Mouse (Mus musculus) adipocyte (in vitro differentiated cells): ENCODE measurements around the gene Tpm1.

Source experiments
- DNase-seq: peaks from one replicate; pipeline ENCODE4 v3.0.0-alpha.2; 2016; ENCODE audit warnings: low spot score

The Tpm1 gene

DNA sequence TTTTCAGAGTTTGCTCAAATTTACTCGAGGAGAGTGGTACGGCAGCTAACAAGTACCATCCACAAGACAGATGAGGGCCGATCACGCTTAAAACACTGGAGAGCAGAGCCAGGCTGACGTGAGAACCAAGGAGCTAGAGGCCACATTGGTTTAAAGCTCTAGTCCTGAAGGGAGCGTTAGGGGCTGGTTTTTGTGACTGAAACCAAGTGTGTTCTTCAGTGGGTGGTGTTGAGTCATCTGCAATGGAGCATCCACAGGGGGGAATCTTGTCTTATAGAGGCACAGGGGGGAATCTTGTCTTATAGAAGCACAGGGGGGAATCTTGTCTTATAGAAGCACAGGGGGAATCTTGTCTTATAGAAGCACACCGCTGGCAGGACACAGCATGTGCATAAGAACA lies 22.3 kb downstream of the Tpm1 start:
- no peak for DNase-seq

DNA sequence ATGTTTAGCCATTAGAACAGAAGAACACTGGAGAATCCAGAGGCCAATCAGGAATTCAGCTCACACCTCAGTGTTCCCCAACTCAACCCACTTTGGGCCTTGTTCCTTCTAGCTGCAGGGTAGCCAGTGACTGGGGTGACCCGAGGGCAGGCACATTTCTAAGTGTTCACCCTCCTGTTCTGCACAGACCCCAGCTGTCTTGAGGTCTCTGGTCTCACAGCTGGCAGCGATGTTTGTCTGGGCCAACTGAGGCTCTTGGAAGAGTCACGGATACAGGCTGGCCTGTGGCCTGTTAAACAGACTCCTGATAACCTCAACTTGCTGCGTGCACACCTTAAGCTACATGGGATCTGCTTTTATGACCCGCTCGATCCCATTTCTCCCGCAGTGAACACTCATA lies 23.1 kb downstream of the Tpm1 start:
- no peak for DNase-seq

- DNase-seq = peak; percentile 33
Measured at GRCm38 (mm10) chr9:67024889-67025692, 24.1 kb downstream of the Tpm1 start.

- DNase-seq = no peak
Measured at GRCm38 (mm10) chr9:67023371-67023770, 25.8 kb downstream of the Tpm1 start.

DNA sequence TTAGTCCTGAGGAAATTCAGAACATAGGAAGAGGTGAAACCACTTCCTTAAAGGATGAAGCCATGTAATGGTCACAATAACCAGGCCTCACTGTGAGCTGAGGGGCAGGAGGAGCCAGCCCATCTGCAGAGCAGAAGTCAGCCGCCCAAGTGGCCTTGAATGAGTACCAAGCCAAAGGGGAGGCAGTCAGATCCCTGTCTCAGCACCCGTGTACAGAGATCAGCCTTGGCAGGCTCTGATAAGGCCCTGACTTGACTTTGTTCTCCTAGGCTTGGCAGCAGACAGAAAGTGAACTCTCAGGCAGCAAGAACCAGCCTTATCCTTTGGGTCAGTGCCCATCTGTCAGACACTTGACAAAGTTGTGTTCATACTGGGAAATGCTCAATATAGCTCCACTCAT lies 29.1 kb downstream of the Tpm1 start:
- DNase-seq = peak; percentile 46

DNA sequence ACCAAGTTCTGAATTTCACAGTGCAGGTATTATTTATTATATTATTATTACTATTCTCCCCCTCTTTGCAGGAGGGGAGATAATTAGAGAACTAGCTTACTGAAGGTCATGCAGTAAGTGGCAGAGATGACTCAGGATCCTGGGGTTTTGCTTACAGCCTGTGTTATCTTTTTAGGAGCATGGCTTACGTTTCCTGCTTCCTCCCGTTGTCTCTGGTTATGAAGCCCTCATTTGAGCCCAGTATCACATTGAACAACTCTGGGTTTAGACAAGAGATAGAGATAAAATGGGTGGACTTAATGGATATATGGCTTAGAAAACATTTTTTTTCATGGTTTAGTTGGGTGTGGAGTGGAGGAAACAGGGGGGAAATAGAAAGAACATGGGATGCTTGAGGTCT lies 35.7 kb downstream of the Tpm1 start:
- DNase-seq = no peak

GRCm38 (mm10) chr9:67012470-67012869 lies 36.7 kb downstream of the Tpm1 start:
- peak; percentile 60 for DNase-seq

DNA sequence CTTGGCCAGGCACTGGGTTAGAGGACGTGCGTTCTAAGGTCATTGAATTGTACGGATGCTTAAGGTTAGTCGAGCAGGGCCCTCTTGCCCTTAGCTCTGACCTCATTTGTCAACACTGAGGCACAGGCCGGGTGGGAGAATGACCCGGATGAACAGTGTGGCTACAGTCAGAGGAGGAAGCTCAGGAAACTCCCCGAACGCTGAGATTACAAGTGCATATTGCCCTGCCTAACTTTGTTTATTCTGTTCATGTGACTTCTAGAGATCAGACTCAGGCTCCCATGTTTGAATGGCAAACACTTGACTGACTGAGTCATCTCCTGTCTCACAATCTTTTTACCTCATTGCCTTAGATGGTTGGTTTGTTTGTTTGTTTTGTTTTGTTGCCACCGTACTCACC lies 37.7 kb downstream of the Tpm1 start:
- no peak for DNase-seq

DNA sequence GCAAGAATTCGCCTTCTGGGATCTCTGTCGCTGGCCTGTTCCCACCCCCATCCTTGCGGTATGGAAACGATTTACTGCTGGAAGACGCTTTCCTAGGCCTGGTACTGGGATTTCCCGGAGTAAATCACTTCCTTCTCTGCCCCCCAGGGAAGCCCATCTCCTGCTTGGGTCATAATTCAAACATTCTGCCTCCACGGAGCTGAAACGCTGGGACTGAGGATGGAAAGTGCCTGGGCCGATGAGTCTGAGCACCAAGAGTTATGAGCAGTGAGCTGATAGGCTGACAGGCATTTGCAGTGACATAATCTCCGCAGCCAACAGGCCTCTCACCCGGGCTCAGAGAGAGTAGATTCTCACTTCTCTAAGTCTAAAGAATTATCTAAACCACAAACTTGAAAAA lies 40.4 kb downstream of the Tpm1 start:
- DNase-seq = no peak

DNA sequence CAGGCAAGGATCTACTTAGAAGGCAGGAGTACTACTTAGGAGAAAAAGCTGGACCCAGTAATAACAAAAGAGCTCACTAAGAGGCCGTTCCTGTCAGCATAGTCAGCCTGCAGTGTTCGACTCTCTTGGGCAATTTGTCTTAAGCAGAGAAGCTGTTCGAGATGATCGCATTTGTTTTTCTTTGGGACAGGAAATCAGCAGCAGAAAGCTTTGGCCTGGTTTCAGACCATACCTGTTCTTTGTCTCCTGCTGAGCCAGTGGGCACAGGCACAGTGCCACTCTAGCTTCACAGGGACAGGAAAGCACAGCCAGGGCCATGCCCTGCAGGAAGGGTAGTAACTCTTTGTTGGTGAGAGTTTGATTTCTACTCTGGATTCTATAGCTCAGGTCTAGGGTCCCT lies 42.8 kb downstream of the Tpm1 start:
- no peak for DNase-seq

- DNase-seq = no peak
Measured at GRCm38 (mm10) chr9:67005161-67005742, 44.0 kb downstream of the Tpm1 start.

DNA sequence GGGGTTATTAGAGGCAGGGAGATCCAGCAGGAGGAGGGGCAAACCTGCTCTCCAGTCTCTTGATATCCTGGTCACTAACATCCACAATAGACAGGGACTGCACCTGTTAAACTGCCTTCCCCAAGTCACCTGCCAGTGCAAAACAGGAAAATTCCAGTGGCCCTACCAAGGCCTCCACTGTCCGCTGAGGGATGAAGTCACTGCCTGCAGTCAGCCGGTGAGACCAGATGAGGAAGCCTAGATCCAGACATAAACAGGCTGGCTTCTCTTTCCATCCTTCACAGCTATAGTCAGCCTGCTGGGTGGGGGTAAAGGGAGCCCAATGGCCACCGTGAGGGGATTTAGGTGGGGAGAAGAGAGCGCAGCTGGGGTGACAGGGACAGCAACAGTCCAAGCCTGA lies 45.5 kb downstream of the Tpm1 start:
- DNase-seq = no peak

GRCm38 (mm10) chr9:67003156-67003555 lies 46.0 kb downstream of the Tpm1 start:
- no peak for DNase-seq

DNA sequence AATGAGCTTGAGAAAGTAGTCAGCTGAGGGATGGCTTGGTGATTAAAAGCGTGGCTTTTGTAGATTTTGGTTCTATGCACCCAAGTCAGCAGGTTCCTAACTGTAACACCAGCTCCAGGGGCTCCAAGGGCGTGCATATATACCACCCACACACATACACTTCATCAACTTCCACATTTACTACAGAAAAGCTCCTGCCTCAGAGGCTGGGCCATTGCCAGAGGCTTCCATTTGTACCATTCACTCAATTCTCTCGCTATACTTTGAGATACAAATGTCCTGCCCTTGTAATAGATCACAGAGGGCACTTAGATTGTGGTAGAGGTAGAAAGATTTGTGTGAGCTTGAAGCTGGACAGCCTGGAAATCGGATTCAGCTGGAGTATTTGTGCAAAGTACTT lies 47.7 kb downstream of the Tpm1 start:
- DNase-seq = no peak

DNA sequence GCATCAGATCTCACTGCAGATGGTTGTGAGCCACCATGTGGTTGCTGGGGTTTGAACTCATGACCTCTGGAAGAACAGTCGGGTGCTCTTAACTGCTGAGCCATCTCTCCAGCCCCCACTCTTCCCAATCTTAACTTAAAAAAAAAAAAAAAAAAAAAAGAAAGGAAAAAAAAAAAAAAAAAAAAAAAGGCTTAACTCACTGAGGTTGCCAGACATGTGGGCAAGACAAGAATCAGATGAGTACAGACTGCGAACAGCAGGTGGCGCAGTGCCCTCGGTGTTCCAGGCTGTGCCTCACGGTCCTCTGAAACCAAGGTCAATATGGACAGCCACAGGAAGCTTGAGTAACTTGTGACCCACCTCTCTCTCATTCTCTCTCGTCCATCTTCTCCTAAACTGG lies 48.2 kb downstream of the Tpm1 start:
- peak; percentile 93 for DNase-seq

GRCm38 (mm10) chr9:66999698-67000097 lies 49.5 kb downstream of the Tpm1 start:
- no peak for DNase-seq

DNA sequence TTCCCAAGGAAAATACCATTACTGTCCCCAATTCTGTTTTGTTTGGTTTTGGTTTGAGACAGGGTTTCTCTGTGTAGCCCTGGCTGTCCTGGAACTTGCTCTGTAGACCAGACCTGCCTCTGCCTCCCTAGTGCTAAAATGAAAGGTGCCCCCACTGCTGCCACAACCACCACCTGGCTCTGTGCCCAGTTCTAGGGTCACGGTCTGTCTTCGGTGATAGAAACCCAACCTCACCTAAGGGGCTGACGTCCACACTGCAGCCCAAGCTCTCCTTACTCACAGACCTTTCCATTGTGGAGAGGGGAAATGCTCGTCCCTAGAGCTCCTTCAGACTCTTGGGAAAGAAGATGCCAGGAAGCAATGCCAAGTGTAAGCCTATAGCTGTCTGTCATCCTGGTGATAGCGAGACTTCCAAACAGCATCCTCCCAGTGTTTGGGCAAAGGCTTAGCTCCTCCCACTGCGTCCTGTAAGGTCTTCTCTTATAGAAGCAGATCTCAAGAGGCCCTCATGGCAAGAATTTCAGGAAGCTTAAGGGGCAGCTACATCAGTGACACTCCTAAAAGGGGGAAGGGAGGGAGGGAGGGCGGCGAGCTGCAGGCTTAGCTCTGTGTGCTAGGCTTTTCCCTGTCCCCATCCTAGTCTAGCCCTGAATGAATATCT lies 57.3 kb downstream of the Tpm1 start:
- no peak for DNase-seq

- DNase-seq = no peak
Measured at GRCm38 (mm10) chr9:66991021-66991749, 58.0 kb downstream of the Tpm1 start.

DNA sequence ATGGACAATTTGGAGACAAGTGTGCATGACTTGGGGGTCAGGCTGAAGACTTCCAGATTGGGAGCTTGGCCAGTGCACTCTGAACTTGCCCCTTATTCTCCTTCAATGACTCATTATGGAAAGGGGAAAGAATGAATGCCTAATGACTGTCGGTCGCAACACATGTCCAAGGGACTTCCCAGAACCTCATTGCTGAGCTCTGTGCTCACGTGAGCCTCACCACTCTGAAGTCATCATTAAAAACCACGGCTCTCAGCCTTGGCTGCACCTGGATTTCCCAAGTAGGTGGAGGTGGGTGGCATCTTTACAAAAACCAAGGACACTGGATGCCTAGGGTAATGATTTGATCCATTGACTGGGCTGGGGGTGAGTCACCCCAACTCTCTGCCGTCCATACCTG lies 59.2 kb downstream of the Tpm1 start:
- DNase-seq = no peak

- DNase-seq = peak; percentile 11
Measured at GRCm38 (mm10) chr9:66989581-66989980, 59.6 kb downstream of the Tpm1 start.

DNA sequence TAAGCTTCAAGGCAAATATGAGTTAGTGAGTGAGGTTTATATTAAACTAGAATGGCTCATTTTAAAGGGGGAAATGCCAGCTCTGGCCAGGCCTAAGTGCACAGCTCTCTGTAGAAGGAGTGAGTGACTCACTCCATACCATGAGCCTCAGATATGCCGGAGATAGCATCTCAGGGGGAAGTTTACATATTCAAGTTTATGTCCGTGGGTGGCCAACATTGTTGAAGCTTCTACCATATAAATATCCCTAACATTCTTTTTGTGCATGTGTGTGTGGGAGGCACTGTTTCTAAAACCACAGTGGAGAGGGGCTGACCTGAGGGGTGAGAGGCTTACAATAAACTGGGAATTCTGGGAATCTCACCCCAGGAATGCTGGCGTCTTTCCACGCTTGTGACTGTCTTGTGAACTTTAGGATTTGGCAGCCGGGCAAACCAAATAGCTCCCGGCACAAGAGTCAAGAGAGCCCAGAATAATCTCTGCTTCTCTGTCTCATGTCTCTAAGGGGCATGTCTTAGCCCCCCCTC lies 60.3 kb downstream of the Tpm1 start:
- DNase-seq = peak; percentile 83

GRCm38 (mm10) chr9:66988198-66988887 lies 60.9 kb downstream of the Tpm1 start:
- peak; percentile 34 for DNase-seq
